Mouse (Mus musculus) olfactory bulb, adult 2 months (tissue): ENCODE measurements around the gene Six1.

Experiments used
- CTCF ChIP-seq: fragments of 200-500 bp; IDR thresholded peaks from 2 replicates; pipeline ENCODE4 v1.5.1; 2012; ENCODE audit warnings: low read depth, mild to moderate bottlenecking, low read length, moderate library complexity; ENCODE audit not compliant: insufficient read depth
- POLR2A ChIP-seq: fragments of 200-500 bp; IDR thresholded peaks from 2 replicates; pipeline ENCODE4 v1.6.1; 2012; ENCODE audit warnings: mild to moderate bottlenecking, low read depth, low read length, moderate library complexity; ENCODE audit not compliant: insufficient read depth

DNA sequence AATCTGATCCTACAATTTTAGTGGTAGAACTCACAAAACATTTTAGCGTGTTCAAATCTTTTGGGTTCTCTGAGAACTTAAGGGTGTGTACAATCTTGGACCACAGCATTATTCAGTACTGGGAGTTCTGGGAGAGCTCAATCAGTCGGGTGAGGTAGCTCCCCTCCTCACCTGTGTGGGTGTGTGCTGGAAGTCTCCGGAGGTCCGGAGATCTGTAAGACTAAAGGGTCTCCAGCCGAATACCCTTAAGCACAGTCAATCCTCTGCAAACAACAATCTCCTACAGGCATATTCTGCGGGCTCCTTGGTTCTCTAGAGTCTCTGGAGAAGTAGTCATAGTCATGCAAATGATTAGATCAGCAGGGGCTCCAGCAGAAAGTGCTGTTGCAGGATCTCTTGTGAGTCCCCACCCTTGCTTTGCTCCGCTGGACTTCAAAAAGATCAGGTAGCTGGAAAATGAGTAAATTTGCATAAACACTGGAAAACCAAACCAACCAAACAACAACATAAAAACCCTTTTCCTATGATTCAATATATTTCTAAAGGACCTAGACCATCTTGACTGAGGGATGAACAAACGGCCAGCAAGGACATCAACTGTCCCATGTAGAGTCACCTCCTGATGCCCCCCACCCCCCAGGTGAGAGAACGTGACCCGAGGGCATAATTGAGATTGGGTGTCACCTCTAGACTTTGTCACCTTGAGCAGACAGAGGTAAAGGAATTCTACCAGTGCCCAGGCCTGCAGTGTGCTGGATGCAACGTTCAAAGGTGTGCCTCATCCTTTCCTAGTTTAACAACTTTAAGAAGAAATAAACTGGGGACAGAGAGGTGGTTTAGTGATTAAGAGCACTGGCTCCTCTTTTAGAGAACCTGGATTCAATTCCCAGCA, 32.3 kb upstream of the Six1 start:
- TF ChIP-seq POLR2A: no peak
- TF ChIP-seq CTCF: no peak
